Mouse (Mus musculus): ENCODE data around the gene Fstl1. TPM values are rescaled to one million over a fixed set of nuclear protein-coding genes. Genes with fewer than 3 reads are reported as not detected.

The Fstl1 gene
- polyA plus RNA-seq (2012; rRNA removed) = 13.4 and 15.0 TPM in 2 replicates

DNA sequence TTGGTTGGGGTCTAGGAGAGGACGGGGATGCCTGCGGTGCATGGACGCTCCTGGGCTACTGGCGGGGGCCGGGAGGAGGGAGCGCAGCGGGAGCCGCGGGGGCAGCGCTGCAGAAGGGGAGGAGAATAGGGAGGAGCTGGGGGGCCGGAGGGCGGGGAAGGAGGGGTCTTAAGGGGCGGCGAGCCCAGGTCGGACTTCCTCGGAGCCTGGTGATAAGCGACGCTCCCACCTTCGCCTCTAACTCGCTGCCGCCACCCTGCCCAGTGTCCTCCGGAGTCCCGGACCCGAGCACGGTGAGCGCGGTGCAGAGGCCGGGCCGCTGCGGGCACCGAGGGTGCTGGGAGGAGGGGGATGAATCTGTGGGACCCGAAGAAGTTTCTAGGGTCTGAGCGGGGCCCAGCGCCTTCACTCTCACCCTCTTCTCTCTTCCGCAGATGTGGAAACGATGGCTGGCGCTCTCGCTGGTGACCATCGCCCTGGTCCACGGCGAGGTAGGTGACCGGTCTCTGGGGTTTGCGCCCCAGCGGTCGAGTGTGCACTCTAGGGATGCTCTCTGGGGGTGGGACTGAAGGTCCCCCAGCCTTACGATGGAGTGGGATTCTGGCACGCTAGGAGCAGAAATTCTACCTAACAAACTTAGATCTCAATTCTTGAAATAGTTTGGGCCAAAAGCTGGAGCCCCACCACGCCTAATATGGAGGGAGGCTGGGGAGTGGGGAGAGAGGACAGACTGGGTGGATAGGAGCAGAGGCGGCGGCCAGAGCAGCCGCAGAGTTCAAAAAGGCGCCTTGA lies at the start of gene Fstl1:
Gene Fstl1 (plus strand): TSS at position 14 of the 792 bp plus-strand sequence.

DNA sequence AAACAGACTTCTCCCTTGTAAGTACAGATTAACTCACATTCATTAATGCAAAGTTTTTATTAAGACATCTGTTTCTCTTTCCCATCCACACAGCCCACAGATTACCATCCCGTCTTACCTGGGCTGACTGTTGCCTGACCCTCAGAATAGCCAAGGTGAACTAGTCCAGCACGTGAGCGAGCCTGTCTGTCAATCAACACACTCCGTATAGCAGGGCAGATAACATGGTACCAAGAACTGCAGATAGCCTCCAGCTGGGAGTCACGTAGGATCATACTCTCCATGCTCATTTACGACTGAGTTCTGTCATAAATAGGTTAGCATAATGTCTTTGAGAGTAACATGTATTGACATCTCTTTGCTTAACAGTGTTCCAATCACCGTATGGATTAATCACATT lies 84.4 kb downstream of the Fstl1 start, which contains the start of gene Gm36028:
Gene Gm36028 (minus strand): TSS at position 118 of the 400 bp plus-strand sequence.

DNA sequence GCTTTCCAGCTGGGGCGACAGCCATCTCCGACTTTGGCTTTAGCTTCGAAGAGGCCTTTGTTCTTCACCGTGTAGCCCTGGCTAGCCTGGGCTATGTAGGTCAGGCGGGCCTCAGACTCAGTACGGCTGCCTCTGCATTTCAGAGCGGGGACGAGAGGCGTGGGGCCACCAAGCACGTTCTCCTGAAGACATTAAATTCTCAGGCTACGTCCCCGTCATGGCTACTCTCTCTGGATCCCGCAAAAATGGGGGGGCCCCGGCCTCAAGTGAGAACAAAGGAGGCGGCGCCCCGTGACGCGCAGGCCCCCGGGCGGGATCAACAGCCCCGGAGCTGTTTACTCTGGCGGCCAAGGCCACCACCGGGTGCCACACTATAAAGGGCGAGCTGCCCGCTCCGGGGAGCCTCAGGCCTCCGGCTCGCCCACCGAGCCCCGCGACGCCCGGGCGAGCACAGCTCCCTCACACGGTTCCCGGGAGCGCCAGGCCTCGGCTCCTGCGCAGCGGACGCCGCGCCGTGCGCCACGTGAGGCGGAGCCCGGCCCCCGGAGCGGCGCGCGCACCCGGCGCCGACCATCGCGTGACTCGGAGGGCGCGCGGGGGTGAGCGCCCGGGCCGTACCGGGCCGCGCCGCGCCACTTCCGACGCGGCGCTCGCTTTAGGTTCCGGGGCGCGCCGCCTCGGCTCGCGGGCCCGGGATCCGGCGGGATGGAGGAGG lies 91.3 kb downstream of the Fstl1 start, which contains the start of gene Lrrc58:
Gene Lrrc58 (plus strand): TSS at position 599 of the 715 bp plus-strand sequence.

Other genes with a start within 250 kb of the Fstl1 start
- gene Gtf2e1, start 237.1 kb upstream of the Fstl1 start, polyA plus RNA-seq (2012; rRNA removed) = 4.4 and 4.9 TPM in 2 replicates
- 5.4 TPM in 2 replicates for gene Rabl3, start 237.0 kb upstream of the Fstl1 start, polyA plus RNA-seq (2012; rRNA removed)
- gene Hgd, start 196.7 kb upstream of the Fstl1 start, polyA plus RNA-seq (2012; rRNA removed) = 74.8 and 108 TPM in 2 replicates
- 36.8 and 38.3 TPM in 2 replicates for gene Ndufb4, start 122.4 kb upstream of the Fstl1 start, polyA plus RNA-seq (2012; rRNA removed)
- gene Gm36028, start 84.3 kb downstream of the Fstl1 start, polyA plus RNA-seq (2012; rRNA removed) = 0.11 and 0.20 TPM in 2 replicates
- gene Lrrc58, start 91.5 kb downstream of the Fstl1 start, polyA plus RNA-seq (2012; rRNA removed) = 5.0 and 5.7 TPM in 2 replicates
- gene Gpr156, start 139.6 kb downstream of the Fstl1 start, polyA plus RNA-seq (2012; rRNA removed) = not detected in 2 replicates

Measured in liver, embryonic 18 days (tissue).